Comparison of ENCODE assay signal across 8 mouse cellular contexts in genomic region chr8:83669013-83669412, GRCm38 (mm10). TPM values are rescaled to one million over a fixed set of nuclear protein-coding genes. Genes with fewer than 3 reads are reported as not detected.
DNase-seq lines count a peak whose midpoint lies in the region; ATAC-seq and TF ChIP-seq lines count a peak whose summit lies in the region.

No protein-coding gene starts in this region.

- H3K4me3 ChIP-seq in forebrain, embryonic 10.5 days, result peak overlapping the region; percentile 47
- no peak overlapping the region for H3K4me3 ChIP-seq in forebrain, embryonic 11.5 days (ENCODE audit: low read depth, low read length)
- H3K4me3 ChIP-seq in lung, embryonic 14.5 days (ENCODE audit: low read depth, low read length), result no peak overlapping the region
- no peak overlapping the region; the same call in 1 of the 2 replicates for H3K4me3 ChIP-seq in limb, embryonic 14.5 days (replicated peaks; ENCODE audit: low read length)
- H3K4me3 ChIP-seq in stomach, embryonic 14.5 days (ENCODE audit: low read depth, low read length), result no peak overlapping the region

- no peak for ATAC-seq in forebrain, embryonic 11.5 days (replicated peaks; ENCODE audit: low FRiP score)
- no peak for ATAC-seq in lung, embryonic 14.5 days (ENCODE audit: insufficient read depth)
- ATAC-seq in limb, embryonic 14.5 days (ENCODE audit: low FRiP score, low read depth), result no peak
- ATAC-seq in stomach, embryonic 14.5 days (ENCODE audit: insufficient number of reproducible peaks, insufficient read depth, low FRiP score, low read depth), result no peak

- no peak for TF ChIP-seq POLR2A in limb, embryonic 14.5 days (IDR thresholded peaks at IDR 0.05; ENCODE audit: borderline replicate concordance, extremely low read depth, insufficient read depth, insufficient read length)

- H3K27ac ChIP-seq in forebrain, embryonic 10.5 days, result peak overlapping the region; percentile 71
- H3K27ac ChIP-seq in forebrain, embryonic 11.5 days (ENCODE audit: low read depth, low read length), result no peak overlapping the region
- no peak overlapping the region for H3K27ac ChIP-seq in lung, embryonic 14.5 days (ENCODE audit: low read depth)
- H3K27ac ChIP-seq in limb, embryonic 14.5 days (replicated peaks; ENCODE audit: low read depth, low read length), result no peak overlapping the region
- no peak overlapping the region for H3K27ac ChIP-seq in stomach, embryonic 14.5 days (ENCODE audit: low read length)

- peaks cover 31% of the 10 kb centered on the region for H3K27me3 ChIP-seq in forebrain, embryonic 10.5 days (ENCODE audit: poor library complexity, severe bottlenecking)
- H3K27me3 ChIP-seq in forebrain, embryonic 11.5 days (ENCODE audit: control insufficient read depth, insufficient read depth, low read length), result peaks cover 2% of the 10 kb centered on the region; the same call in 1 of the 2 replicates
- H3K27me3 ChIP-seq in lung, embryonic 14.5 days (ENCODE audit: insufficient read depth, low read length), result peaks cover 9% of the 10 kb centered on the region; the same call in 1 of the 2 replicates
- no peaks in the 10 kb centered on the region for H3K27me3 ChIP-seq in limb, embryonic 14.5 days (ENCODE audit: control insufficient read depth, insufficient read depth, low read length)
- no peaks in the 10 kb centered on the region for H3K27me3 ChIP-seq in stomach, embryonic 14.5 days (ENCODE audit: control insufficient read depth, insufficient read depth, low read length)

- no peak for TF ChIP-seq CTCF in lung, embryonic 14.5 days (IDR thresholded peaks at IDR 0.05; ENCODE audit: low read depth)

- H3K36me3 ChIP-seq in forebrain, embryonic 10.5 days (replicated peaks), result peaks cover 62% of the 10 kb centered on the region
- H3K36me3 ChIP-seq in forebrain, embryonic 11.5 days (ENCODE audit: control insufficient read depth, insufficient read depth, low read length), result no peaks in the 10 kb centered on the region; the same call in 1 of the 2 replicates
- H3K36me3 ChIP-seq in lung, embryonic 14.5 days (ENCODE audit: insufficient read depth), result peaks cover 54% of the 10 kb centered on the region
- H3K36me3 ChIP-seq in limb, embryonic 14.5 days (ENCODE audit: control insufficient read depth, insufficient read depth, low read length), result peaks cover 39% of the 10 kb centered on the region
- peaks cover 42% of the 10 kb centered on the region; the same call in 1 of the 2 replicates for H3K36me3 ChIP-seq in stomach, embryonic 14.5 days (ENCODE audit: control insufficient read depth, insufficient read depth, low read length)

- 78% methylated on average over 16 of the region's 16 CpGs for WGBS in forebrain, embryonic 10.5 days
- WGBS in forebrain, embryonic 11.5 days, result 72% methylated on average over 16 of the region's 16 CpGs
- WGBS in lung, embryonic 14.5 days, result 69% methylated on average over 16 of the region's 16 CpGs
- 75% methylated on average over 16 of the region's 16 CpGs for WGBS in limb, embryonic 14.5 days
- WGBS in stomach, embryonic 14.5 days, result 75% methylated on average over 16 of the region's 16 CpGs

- no peaks in the 10 kb centered on the region for H3K9me3 ChIP-seq in forebrain, embryonic 10.5 days
- H3K9me3 ChIP-seq in forebrain, embryonic 11.5 days (ENCODE audit: control insufficient read depth, low read length), result no peaks in the 10 kb centered on the region
- H3K9me3 ChIP-seq in lung, embryonic 14.5 days (ENCODE audit: low read depth, low read length), result no peaks in the 10 kb centered on the region
- no peaks in the 10 kb centered on the region for H3K9me3 ChIP-seq in limb, embryonic 14.5 days (ENCODE audit: control insufficient read depth, low read length)
- H3K9me3 ChIP-seq in stomach, embryonic 14.5 days (ENCODE audit: control insufficient read depth, low read depth, low read length), result no peaks in the 10 kb centered on the region

- H3K4me1 ChIP-seq in forebrain, embryonic 10.5 days, result peaks cover 54% of the 10 kb centered on the region
- peaks cover 11% of the 10 kb centered on the region for H3K4me1 ChIP-seq in forebrain, embryonic 11.5 days (replicated peaks; ENCODE audit: control insufficient read depth, insufficient read depth, low read length)
- peaks cover 24% of the 10 kb centered on the region for H3K4me1 ChIP-seq in lung, embryonic 14.5 days (ENCODE audit: insufficient read depth)
- H3K4me1 ChIP-seq in limb, embryonic 14.5 days (ENCODE audit: control insufficient read depth, insufficient read depth, low read length), result peaks cover 24% of the 10 kb centered on the region
- H3K4me1 ChIP-seq in stomach, embryonic 14.5 days (ENCODE audit: control insufficient read depth, insufficient read depth, low read length), result peaks cover 40% of the 10 kb centered on the region

- no peak for DNase-seq in forebrain, embryonic 10.5 days (ENCODE audit: extremely low spot score, low spot score)
- no peak for DNase-seq in forebrain, embryonic 11.5 days (ENCODE audit: low spot score)
- no peak for DNase-seq in lung, embryonic 14.5 days
- no peak for DNase-seq in lung, adult 18-20 months
- DNase-seq in limb, embryonic 14.5 days (ENCODE audit: low spot score), result no peak
- DNase-seq in cerebellum, postnatal 4 days (ENCODE audit: low spot score in 2 of 2), result no peak
- no peak for DNase-seq in layer of hippocampus, adult 9-11 months

- H3K4me2 ChIP-seq in forebrain, embryonic 11.5 days (ENCODE audit: low read depth, low read length, severe bottlenecking), result no peak overlapping the region
- H3K4me2 ChIP-seq in lung, embryonic 14.5 days, result peak overlapping the region; percentile 72; the same call in 1 of the 2 replicates
- H3K4me2 ChIP-seq in limb, embryonic 14.5 days (replicated peaks; ENCODE audit: low read depth, low read length, severe bottlenecking), result peak overlapping the region; percentile 82
- H3K4me2 ChIP-seq in stomach, embryonic 14.5 days (replicated peaks; ENCODE audit: low read depth, low read length), result peak overlapping the region; percentile 57; the same call in 1 of the 2 replicates

- no peak overlapping the region for H3K9ac ChIP-seq in forebrain, embryonic 11.5 days (ENCODE audit: low read length)
- no peak overlapping the region for H3K9ac ChIP-seq in lung, embryonic 14.5 days
- no peak overlapping the region for H3K9ac ChIP-seq in limb, embryonic 14.5 days (ENCODE audit: low read depth, low read length, severe bottlenecking)
- no peak overlapping the region for H3K9ac ChIP-seq in stomach, embryonic 14.5 days (replicated peaks; ENCODE audit: low read depth, low read length)

RNA-seq across cellular contexts. Expression of gene Ptger1, which starts 2.5 kb away (rescaled TPM):
- 0.37 and 0.52 TPM in 2 replicates for polyA plus RNA-seq in forebrain, embryonic 10.5 days (2016; fragmentation: Nextera tagmentation; extraction: Ambion mirVana)
- 0.47 and 0.60 TPM in 2 replicates for polyA plus RNA-seq in forebrain, embryonic 11.5 days (2014; fragmentation: Nextera tagmentation; extraction: Ambion mirVana)
- polyA plus RNA-seq in lung, embryonic 14.5 days (2014; fragmentation: Nextera tagmentation; extraction: Ambion mirVana), result 0.89 and 0.95 TPM in 2 replicates
- 2.7 and 2.8 TPM in 2 replicates for polyA plus RNA-seq in limb, embryonic 14.5 days (2012; rRNA removed)
- 0.40 and 0.83 TPM in 2 replicates for polyA plus RNA-seq in limb, embryonic 14.5 days (2014; fragmentation: Nextera tagmentation; extraction: Ambion mirVana)
- 3.1 and 5.4 TPM in 2 replicates for polyA plus RNA-seq in stomach, embryonic 14.5 days (2014; fragmentation: Nextera tagmentation; extraction: Ambion mirVana)

RNA-seq across cellular contexts. Expression of gene Gipc1, which starts 16.5 kb away (rescaled TPM):
- 220 and 227 TPM in 2 replicates for polyA plus RNA-seq in forebrain, embryonic 10.5 days (2016; fragmentation: Nextera tagmentation; extraction: Ambion mirVana)
- 217 and 231 TPM in 2 replicates for polyA plus RNA-seq in forebrain, embryonic 11.5 days (2014; fragmentation: Nextera tagmentation; extraction: Ambion mirVana)
- polyA plus RNA-seq in lung, embryonic 14.5 days (2014; fragmentation: Nextera tagmentation; extraction: Ambion mirVana), result 170 and 175 TPM in 2 replicates
- polyA plus RNA-seq in limb, embryonic 14.5 days (2012; rRNA removed), result 100 and 102 TPM in 2 replicates
- 134 and 138 TPM in 2 replicates for polyA plus RNA-seq in limb, embryonic 14.5 days (2014; fragmentation: Nextera tagmentation; extraction: Ambion mirVana)
- 180 and 185 TPM in 2 replicates for polyA plus RNA-seq in stomach, embryonic 14.5 days (2014; fragmentation: Nextera tagmentation; extraction: Ambion mirVana)

RNA-seq across cellular contexts. Expression of gene Pkn1, which starts 30.0 kb away (rescaled TPM):
- 29.0 and 29.3 TPM in 2 replicates for polyA plus RNA-seq in forebrain, embryonic 10.5 days (2016; fragmentation: Nextera tagmentation; extraction: Ambion mirVana)
- 28.3 and 31.6 TPM in 2 replicates for polyA plus RNA-seq in forebrain, embryonic 11.5 days (2014; fragmentation: Nextera tagmentation; extraction: Ambion mirVana)
- polyA plus RNA-seq in lung, embryonic 14.5 days (2014; fragmentation: Nextera tagmentation; extraction: Ambion mirVana), result 35.8 and 37.7 TPM in 2 replicates
- 46.9 and 47.4 TPM in 2 replicates for polyA plus RNA-seq in limb, embryonic 14.5 days (2012; rRNA removed)
- polyA plus RNA-seq in limb, embryonic 14.5 days (2014; fragmentation: Nextera tagmentation; extraction: Ambion mirVana), result 24.3 and 29.3 TPM in 2 replicates
- polyA plus RNA-seq in stomach, embryonic 14.5 days (2014; fragmentation: Nextera tagmentation; extraction: Ambion mirVana), result 30.1 and 30.7 TPM in 2 replicates

RNA-seq across cellular contexts. Expression of gene Ddx39, which starts 46.0 kb away (rescaled TPM):
- 364 and 371 TPM in 2 replicates for polyA plus RNA-seq in forebrain, embryonic 10.5 days (2016; fragmentation: Nextera tagmentation; extraction: Ambion mirVana)
- 251 and 267 TPM in 2 replicates for polyA plus RNA-seq in forebrain, embryonic 11.5 days (2014; fragmentation: Nextera tagmentation; extraction: Ambion mirVana)
- 184 and 199 TPM in 2 replicates for polyA plus RNA-seq in lung, embryonic 14.5 days (2014; fragmentation: Nextera tagmentation; extraction: Ambion mirVana)
- polyA plus RNA-seq in limb, embryonic 14.5 days (2012; rRNA removed), result 81.1 and 81.3 TPM in 2 replicates
- polyA plus RNA-seq in limb, embryonic 14.5 days (2014; fragmentation: Nextera tagmentation; extraction: Ambion mirVana), result 110 and 111 TPM in 2 replicates
- 141 and 147 TPM in 2 replicates for polyA plus RNA-seq in stomach, embryonic 14.5 days (2014; fragmentation: Nextera tagmentation; extraction: Ambion mirVana)
